Mouse (Mus musculus): ENCODE data around the gene Chrne. TPM values are rescaled to one million over a fixed set of nuclear protein-coding genes. Genes with fewer than 3 reads are reported as not detected.
"Not testable (repeated sequence)": the region's sequence is repeated elsewhere in the genome, so short reads cannot be mapped to it uniquely, and the experiment has no call there.

Chrne gene
- polyA plus RNA-seq, 1 experiment from 2014 or later, result not detected

DNA sequence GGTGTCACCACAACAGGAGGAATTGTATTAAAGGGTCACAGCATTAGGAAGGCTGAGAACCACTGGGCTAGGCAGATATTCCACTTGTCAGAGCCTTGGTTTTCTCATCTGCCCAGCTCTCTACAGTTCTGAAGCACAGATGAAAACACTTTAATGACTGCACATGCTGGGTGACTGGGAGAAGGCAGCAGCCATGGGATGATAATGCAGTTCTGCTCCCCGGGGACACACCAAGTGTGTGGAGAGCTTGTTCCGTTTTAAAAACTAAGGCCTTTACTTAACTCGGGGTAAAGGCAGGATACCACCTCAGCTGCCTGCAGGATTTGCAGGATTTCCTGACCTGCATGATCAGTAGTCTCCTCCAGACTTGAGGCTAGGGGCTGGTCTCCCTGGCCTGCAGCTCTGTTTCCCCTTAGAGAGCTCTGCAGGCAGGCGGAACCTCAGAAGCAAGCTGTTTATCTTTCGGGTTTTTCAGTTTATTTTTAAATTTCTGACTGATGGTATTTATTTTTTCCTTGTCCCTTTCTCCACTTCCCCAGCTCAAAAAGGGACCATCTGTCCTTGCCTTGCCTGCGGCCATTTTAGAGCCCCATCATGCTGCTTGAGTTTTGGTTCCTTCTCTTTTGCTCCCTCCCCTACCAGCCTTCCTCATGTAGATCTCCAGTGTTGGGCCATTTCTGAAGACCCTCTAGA is 35.8 kb downstream of the Chrne start:
- H3K36me3 ChIP-seq (replicated peaks), result no peaks in the 10 kb centered on the region; the same call in 1 of the 2 replicates
- no peak for ATAC-seq (ENCODE audit: insufficient read depth)
- no peaks in the 10 kb centered on the region for H3K27me3 ChIP-seq
- no peak overlapping the region for H3K4me3 ChIP-seq (replicated peaks)
- H3K4me2 ChIP-seq, result no peak overlapping the region
- peaks cover 61% of the 10 kb centered on the region for H3K4me1 ChIP-seq (replicated peaks)
- H3K9ac ChIP-seq, result no peak overlapping the region
- H3K9me3 ChIP-seq (replicated peaks), result no peaks in the 10 kb centered on the region
- WGBS (ENCODE audit: insufficient replicate concordance), result 23% methylated on average over 6 of the region's 6 CpGs
- peak overlapping the region; percentile 25; the same call in 1 of the 2 replicates for H3K27ac ChIP-seq (replicated peaks)

DNA sequence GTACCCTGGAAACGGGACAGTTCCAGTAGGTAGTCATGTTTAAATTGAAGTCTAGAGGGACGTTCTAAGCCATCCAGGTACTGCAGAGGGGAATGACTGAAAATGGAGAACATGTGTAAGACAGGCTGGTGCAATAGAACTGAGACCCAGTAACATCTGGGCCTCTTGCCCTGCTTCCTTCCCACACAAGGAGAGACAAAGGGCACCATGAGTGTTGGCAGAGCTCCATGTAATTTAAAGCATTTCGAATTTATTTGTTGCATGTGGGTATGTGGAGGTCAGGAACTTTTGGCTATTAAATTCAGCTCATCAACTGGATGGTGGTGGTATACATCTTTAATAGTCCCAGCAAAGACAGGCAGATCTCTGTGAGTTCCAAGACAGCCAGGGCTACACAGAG is 36.8 kb downstream of the Chrne start:
- Histone ChIP-seq H3K4me1 (replicated peaks) (peaks cover 62% of the 10 kb centered on the region), H3K4me3 (replicated peaks) (no peak overlapping the region), H3K9me3 (replicated peaks) (no peaks in the 10 kb centered on the region), H3K4me2 (no peak overlapping the region), H3K36me3 (replicated peaks) (no peaks in the 10 kb centered on the region), H3K27ac (replicated peaks) (no peak overlapping the region), H3K27me3 (no peaks in the 10 kb centered on the region), H3K9ac (no peak overlapping the region)
- no peak for ATAC-seq (ENCODE audit: insufficient read depth)
- 52% methylated on average over 3 of the region's 3 CpGs for WGBS (ENCODE audit: insufficient replicate concordance)

DNA sequence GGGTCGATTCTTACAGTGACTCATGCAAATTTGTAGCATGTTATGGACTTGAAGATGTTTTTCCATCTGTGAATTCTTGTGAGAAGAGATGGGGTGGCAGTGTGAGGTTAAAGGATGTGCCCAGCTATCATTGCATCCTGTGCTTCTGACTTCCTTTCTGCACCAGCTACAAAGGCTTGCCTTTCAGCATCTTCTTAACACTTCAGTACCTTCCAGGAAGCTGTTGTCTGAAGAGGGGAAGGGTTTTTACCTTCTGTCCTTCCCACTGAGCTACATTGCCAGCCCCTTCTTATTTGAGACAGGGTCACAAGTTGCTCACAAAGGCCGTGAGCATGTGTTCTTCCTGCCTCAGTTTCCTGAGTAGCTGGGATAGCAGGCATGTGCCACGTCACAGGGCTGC is 38.1 kb downstream of the Chrne start:
- Histone ChIP-seq H3K27me3 (no peaks in the 10 kb centered on the region), H3K4me3 (replicated peaks) (no peak overlapping the region), H3K9me3 (replicated peaks) (no peaks in the 10 kb centered on the region), H3K4me1 (replicated peaks) (peaks cover 60% of the 10 kb centered on the region), H3K36me3 (replicated peaks) (no peaks in the 10 kb centered on the region), H3K27ac (replicated peaks) (no peak overlapping the region), H3K4me2 (no peak overlapping the region), H3K9ac (no peak overlapping the region)
- ATAC-seq (ENCODE audit: insufficient read depth), result no peak
- WGBS (ENCODE audit: insufficient replicate concordance), result 47% methylated on average over 3 of the region's 3 CpGs

DNA sequence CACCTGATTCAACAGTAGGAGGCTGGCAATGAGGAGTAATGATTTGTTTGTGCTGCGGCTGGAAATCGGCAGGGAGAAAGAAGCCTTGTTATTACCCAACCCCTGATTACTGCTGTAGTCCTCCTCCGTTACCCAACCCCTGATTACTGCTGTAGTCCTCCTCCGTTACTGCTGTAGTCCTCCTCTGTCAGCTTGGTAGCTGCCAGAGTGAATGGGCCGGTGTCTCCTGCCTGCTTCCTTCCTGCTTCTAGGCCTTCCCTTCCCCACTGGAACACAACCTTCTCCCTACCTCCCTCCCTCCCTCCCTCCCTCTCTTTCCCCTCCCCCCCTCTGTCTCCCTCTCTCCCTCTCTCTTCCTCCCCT is 38.7 kb downstream of the Chrne start:
- peaks cover 56% of the 10 kb centered on the region for H3K4me1 ChIP-seq (replicated peaks)

DNA sequence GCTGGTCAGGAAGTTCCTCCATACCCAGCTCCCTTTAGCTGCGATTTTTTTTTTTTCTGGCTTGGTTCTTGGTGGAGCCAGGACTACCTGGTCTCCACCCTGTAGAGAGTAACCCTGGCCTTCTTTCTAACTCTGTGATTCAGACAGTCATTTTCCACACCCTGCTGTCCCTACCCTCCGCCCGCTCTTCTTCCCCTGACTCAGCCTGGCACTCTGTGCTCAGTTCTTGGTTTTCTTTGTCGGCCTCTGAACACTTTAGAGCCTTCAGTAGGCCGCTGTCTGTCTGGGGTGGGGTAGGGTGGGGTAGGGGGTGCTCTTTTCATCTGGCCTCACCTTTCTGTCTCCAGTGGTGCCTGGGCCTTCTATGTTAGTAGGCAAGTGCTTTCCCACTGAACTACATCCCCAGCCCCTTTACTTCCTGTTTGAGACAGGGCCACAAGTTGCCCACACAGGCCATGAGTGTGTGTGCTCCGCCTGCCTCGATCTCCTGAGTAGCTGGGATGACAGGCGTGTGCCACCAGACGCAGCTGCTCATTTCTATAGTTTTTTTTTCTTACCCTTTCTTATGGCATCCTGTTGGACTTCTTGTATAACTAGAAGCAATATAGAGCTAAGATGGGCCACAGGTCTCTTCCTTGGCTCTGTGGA is 39.2 kb downstream of the Chrne start:
- Histone ChIP-seq H3K4me3 (replicated peaks) (no peak overlapping the region), H3K9ac (no peak overlapping the region), H3K36me3 (replicated peaks) (no peaks in the 10 kb centered on the region), H3K9me3 (replicated peaks) (no peaks in the 10 kb centered on the region), H3K4me2 (no peak overlapping the region), H3K4me1 (replicated peaks) (peaks cover 54% of the 10 kb centered on the region), H3K27ac (replicated peaks) (no peak overlapping the region), H3K27me3 (no peaks in the 10 kb centered on the region)
- WGBS (ENCODE audit: insufficient replicate concordance), result 55% methylated on average over 9 of the region's 9 CpGs
- ATAC-seq (ENCODE audit: insufficient read depth), result no peak

More for the DNA sequence above, 38.7 kb downstream of the Chrne start:
- Histone ChIP-seq H3K4me2 (no peak overlapping the region), H3K36me3 (replicated peaks) (no peaks in the 10 kb centered on the region), H3K27me3 (no peaks in the 10 kb centered on the region), H3K9me3 (replicated peaks) (no peaks in the 10 kb centered on the region), H3K4me3 (replicated peaks) (no peak overlapping the region), H3K27ac (replicated peaks) (no peak overlapping the region), H3K9ac (no peak overlapping the region)
- WGBS (ENCODE audit: insufficient replicate concordance), result 39% methylated on average over 5 of the region's 5 CpGs
- no peak for ATAC-seq (ENCODE audit: insufficient read depth)

DNA sequence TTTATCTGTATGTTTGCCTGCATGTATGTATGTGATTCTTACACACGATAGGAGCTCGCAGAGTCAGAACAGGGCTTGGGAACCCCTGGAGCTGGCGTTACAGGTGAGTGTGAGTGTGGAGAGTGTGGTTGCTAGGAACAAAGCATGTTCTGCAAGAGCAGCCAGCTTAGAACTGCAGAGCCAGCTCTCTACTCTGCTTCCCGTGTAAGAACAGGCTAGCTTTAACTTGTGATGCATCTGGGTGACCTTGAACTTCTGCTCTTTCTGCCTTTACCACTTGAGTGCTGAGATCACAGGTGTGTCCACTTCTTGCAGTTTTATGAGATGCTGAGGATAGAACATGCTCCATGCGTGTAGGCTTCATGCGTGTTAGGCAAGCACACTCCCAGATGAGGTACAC is 40.1 kb downstream of the Chrne start:
- H3K4me2 ChIP-seq, result no peak overlapping the region

DNA sequence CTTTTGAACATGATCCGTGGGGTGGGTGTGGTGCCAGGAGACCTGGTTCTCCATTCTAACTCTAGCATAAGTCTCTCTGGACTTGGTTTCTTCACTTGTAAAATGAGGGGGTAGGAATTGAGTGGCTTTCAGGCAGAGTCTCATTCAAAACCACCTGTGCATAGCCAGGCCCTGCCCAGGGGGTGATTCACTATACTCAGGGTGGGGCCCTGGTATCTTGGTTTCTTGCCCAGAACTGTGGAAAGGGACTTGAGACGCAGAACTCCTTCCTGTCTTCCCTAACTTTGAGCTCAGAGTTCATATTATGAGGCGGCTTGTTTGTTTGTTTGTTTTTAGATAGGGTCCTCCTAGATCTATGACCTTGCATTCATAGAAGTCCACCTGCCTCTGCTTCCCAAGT is 41.8 kb downstream of the Chrne start:
- no peak for ATAC-seq (ENCODE audit: insufficient read depth)
- Histone ChIP-seq H3K36me3 (replicated peaks) (no peaks in the 10 kb centered on the region), H3K4me3 (replicated peaks) (no peak overlapping the region), H3K27ac (replicated peaks) (no peak overlapping the region), H3K27me3 (no peaks in the 10 kb centered on the region), H3K4me1 (replicated peaks) (peaks cover 47% of the 10 kb centered on the region), H3K4me2 (no peak overlapping the region), H3K9ac (no peak overlapping the region), H3K9me3 (replicated peaks) (no peaks in the 10 kb centered on the region)
- 64% methylated on average over 3 of the region's 3 CpGs for WGBS (ENCODE audit: insufficient replicate concordance)

More for the DNA sequence above, 40.1 kb downstream of the Chrne start:
- Histone ChIP-seq H3K4me3 (replicated peaks) (no peak overlapping the region), H3K9me3 (replicated peaks) (no peaks in the 10 kb centered on the region), H3K36me3 (replicated peaks) (no peaks in the 10 kb centered on the region), H3K27me3 (no peaks in the 10 kb centered on the region), H3K9ac (no peak overlapping the region), H3K27ac (replicated peaks) (no peak overlapping the region), H3K4me1 (replicated peaks) (peaks cover 51% of the 10 kb centered on the region)
- no peak for ATAC-seq (ENCODE audit: insufficient read depth)
- WGBS (ENCODE audit: insufficient replicate concordance), result 69% methylated on average over 6 of the region's 6 CpGs

DNA sequence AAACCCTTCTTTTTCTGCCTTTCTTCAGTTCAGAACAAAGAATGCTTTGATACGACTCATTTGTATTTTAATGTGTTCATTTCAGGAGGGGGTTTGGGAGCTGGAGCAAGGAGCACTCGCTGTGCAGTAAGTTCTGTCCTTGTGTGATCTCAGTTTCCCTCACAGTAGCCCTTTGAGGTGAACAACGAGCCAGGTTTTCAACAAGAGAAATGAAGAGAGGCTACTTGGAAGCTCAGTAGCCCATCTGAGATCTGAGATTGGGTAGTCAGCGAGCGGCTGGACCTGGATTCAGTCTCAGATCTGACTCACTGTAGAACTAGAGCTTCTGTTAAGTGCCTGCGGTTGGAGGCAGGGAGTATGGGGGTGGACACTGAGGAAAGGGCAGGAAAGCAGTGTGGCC is 45.1 kb downstream of the Chrne start:
- 71% methylated on average over 6 of the region's 6 CpGs for WGBS (ENCODE audit: insufficient replicate concordance)

DNA sequence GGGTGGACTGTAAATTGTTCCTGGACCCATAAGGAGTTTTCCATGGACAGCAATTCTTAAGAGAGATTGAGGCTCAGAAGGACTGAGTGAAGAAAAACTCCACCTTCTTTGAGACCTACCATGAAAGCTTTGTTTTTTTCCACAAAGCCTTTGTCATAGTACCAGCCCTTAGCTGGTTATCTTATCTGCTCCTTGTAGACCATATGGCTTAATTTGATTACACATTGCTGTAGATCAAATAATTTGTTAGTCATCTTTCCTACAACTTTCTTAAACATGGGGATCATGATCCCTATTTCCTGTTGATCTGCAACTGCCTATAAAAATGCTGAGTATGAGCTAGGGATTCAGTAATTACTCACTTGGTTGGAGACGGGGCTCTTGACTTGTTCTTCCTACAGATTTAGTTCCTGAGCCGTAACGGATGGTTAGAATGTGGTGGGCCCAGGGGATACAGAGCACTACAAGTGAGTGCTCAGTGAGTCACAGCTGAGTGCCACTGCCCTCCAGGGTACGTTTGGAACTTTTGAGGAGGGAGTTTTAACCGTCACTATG is 46.6 kb downstream of the Chrne start:
- Histone ChIP-seq H3K4me1 (replicated peaks) (peaks cover 57% of the 10 kb centered on the region), H3K4me2 (peak overlapping the region; percentile 25), H3K4me3 (replicated peaks) (no peak overlapping the region), H3K36me3 (replicated peaks) (no peaks in the 10 kb centered on the region), H3K27ac (replicated peaks) (peak overlapping the region; percentile 25; the same call in 1 of the 2 replicates), H3K9me3 (replicated peaks) (no peaks in the 10 kb centered on the region), H3K27me3 (no peaks in the 10 kb centered on the region), H3K9ac (no peak overlapping the region)
- WGBS (ENCODE audit: insufficient replicate concordance), result 35% methylated on average over 5 of the region's 5 CpGs
- no peak for ATAC-seq (ENCODE audit: insufficient read depth)

More for the DNA sequence above, 45.1 kb downstream of the Chrne start:
- Histone ChIP-seq H3K27ac (replicated peaks) (no peak overlapping the region), H3K4me3 (replicated peaks) (no peak overlapping the region), H3K9me3 (replicated peaks) (no peaks in the 10 kb centered on the region), H3K4me2 (no peak overlapping the region), H3K36me3 (replicated peaks) (no peaks in the 10 kb centered on the region), H3K9ac (no peak overlapping the region), H3K27me3 (no peaks in the 10 kb centered on the region), H3K4me1 (replicated peaks) (peaks cover 56% of the 10 kb centered on the region)
- no peak for ATAC-seq (ENCODE audit: insufficient read depth)

DNA sequence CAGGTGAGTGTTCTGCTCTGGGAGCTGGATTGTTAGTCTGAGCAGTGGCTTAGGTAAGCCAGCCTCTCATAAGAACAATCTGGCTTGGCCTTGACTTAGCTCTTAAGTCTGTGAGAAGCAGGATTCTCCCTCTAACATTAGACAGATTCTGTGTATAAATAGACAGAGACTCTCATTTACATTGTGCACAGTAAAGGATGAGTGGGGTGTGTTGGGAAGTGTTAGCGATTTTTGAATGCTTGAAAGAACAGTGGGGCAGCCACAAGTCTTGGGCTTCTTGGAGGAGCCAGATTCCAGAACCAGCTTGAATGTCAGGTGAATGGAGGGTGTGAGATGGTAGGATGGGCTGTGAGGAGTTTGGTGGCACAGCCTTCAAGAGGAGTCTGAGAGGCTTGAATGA is 47.4 kb downstream of the Chrne start:
- Histone ChIP-seq H3K4me1 (replicated peaks) (peaks cover 54% of the 10 kb centered on the region), H3K9me3 (replicated peaks) (no peaks in the 10 kb centered on the region), H3K9ac (no peak overlapping the region), H3K27ac (replicated peaks) (no peak overlapping the region), H3K27me3 (no peaks in the 10 kb centered on the region), H3K36me3 (replicated peaks) (0 out of 2 replicates have a peak, but pooled peaks cover 4% of the 10 kb centered on the region), H3K4me2 (no peak overlapping the region), H3K4me3 (replicated peaks) (no peak overlapping the region)
- 82% methylated on average over 1 of the region's 1 CpGs for WGBS (ENCODE audit: insufficient replicate concordance)
- ATAC-seq (ENCODE audit: insufficient read depth), result no peak

DNA sequence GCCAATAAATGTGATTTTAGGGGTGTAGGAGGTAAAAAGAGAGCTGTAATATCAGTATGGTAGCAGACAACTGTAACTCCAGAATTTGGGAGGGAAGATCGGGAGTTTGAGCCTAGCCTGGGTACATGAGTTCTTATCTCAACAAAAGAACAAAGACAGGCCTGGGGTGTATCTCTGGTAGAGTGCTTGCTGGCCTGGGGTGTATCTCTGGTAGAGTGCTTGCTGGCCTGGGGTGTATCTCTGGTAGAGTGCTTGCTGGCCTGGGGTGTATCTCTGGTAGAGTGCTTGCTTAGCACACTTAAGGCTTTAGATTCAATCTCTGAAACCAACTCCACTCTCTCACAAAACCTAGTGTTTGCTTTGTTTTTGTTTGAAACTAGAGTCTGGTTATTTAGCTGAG is 48.4 kb downstream of the Chrne start:
- H3K4me1 ChIP-seq (replicated peaks), result peaks cover 57% of the 10 kb centered on the region
- not testable (repeated sequence) for H3K9ac ChIP-seq; H3K27ac ChIP-seq (replicated peaks); H3K9me3 ChIP-seq (replicated peaks); H3K27me3 ChIP-seq; H3K4me3 ChIP-seq (replicated peaks); H3K4me2 ChIP-seq; H3K36me3 ChIP-seq (replicated peaks)
- ATAC-seq (ENCODE audit: insufficient read depth), result peak; percentile 63
- WGBS (ENCODE audit: insufficient replicate concordance), result 23% methylated on average over 1 of the region's 1 CpGs
